Mouse (Mus musculus): ENCODE measurements at regions not wholly inside any gene's neighbourhood (a gene's known extent, or its start where the extent isn't known, plus 50 kb on each side); places are given as distances from the start of the nearest gene placed in this dataset.

DNA sequence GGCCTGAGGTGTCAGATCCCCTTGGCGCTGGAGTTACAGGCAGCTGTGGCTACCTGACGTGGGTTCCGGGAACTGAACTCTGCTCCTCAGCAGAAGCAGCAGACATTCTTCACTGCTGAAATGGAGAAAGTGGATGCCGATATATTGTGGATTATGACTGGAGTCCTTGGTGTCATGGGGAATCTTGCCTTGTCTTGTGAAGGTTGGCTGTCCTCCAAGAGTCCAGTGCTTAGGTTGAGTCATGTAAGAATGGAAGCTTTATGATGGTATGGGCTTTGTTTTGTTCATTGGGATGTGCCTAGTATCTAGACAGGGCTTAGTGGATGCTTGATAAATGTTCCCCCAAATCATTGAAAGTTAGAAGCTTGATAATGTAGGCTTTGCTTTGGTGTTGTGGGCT lies 205.2 kb upstream of the Pgrmc2 start:
- no peak for TF ChIP-seq CTCF (IDR thresholded peaks at IDR 0.05; ENCODE audit: extremely low read depth, insufficient read length, insufficient replicate concordance, low read depth, low read length)
- no peak for TF ChIP-seq POLR2A (IDR thresholded peaks at IDR 0.05; ENCODE audit: low read depth, low read length)
